Mouse (Mus musculus): ENCODE data around the gene Gm49393.

Gene Gm49393

DNA sequence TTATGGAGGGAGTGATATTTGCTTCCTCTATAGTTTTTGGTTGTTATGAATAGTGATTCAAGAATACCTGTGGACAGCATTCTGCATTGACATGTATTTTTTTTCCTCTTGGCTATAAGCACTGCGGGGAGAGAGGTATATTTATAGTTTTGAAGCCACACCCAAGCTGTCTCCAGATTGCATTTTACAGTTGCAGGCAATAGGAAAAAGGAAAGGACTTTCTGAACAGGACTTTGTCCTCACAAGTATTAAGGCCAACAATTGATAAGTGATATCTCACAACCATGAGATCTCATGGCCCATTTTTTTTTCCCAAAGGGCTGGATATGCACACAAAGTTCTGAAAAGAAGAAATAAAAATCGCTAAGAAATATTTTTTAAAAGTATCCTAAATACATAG lies 125.7 kb downstream of the Gm49393 start:
- no peak for DNase-seq (ENCODE audit: low read depth, low spot score)
